Mouse (Mus musculus) ovary, adult 10 weeks (tissue): ENCODE measurements around the gene Prl8a8. TPM values are rescaled to one million over a fixed set of nuclear protein-coding genes. Genes with fewer than 3 reads are reported as not detected.

Experiments
- polyA plus RNA-seq: library from polyadenylated mRNA; stranded (reverse); fragments of 350-450 nt; fragmentation: Illumina TruSeq; extraction: RNeasy Lipid Tissue Mini Kit (QIAGEN cat#74804); gene quantifications from one replicate; pipeline ENCODE4 v1.2.3, GENCODE M21; 2014

Prl8a8 gene
- polyA plus RNA-seq: not detected

DNA sequence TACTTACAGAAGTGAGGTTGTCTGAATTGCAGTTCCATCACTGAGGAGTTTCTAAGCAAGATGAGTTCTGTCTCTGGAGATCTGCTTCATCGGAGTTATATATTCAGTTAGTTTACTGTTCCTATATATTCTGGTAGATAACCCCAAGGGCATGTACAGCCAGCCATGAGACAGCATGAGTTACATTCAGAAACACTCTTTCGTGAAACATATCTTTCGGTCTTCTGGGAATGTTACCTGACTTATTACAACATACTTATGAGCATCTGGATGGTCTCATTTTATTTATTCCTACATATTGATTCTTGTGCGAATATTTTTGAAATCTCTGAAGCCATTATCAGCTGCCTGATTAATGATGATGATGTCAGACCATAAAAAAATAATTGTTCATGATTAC, at the start of gene Prl8a8:
TSS of gene Prl8a8 (minus strand) at position 101 of the 400 bp plus-strand sequence.

Other genes starting within 250 kb of the Prl8a8 start
- not detected for gene Prl6a1, start 200.6 kb downstream of the Prl8a8 start, polyA plus RNA-seq
- 0.54 TPM for gene Prl8a2, start 167.5 kb downstream of the Prl8a8 start, polyA plus RNA-seq
- not detected for gene Prl2b1, start 122.4 kb downstream of the Prl8a8 start, polyA plus RNA-seq
- not detected for gene Prl8a6, start 74.5 kb downstream of the Prl8a8 start, polyA plus RNA-seq
- not detected for gene Prl8a9, start 51.4 kb upstream of the Prl8a8 start, polyA plus RNA-seq
- gene Prl8a1, start 69.0 kb upstream of the Prl8a8 start, polyA plus RNA-seq: not detected
- not detected for gene Prl7b1, start 97.4 kb upstream of the Prl8a8 start, polyA plus RNA-seq
- not detected for gene Prl7a1, start 129.3 kb upstream of the Prl8a8 start, polyA plus RNA-seq
- gene Prl7a2, start 154.8 kb upstream of the Prl8a8 start, polyA plus RNA-seq: not detected
- not detected for gene Prl7d1, start 203.5 kb upstream of the Prl8a8 start, polyA plus RNA-seq